Mouse (Mus musculus) fat pad, adult 2 months (tissue): Measurements from ENCODE around the gene Adcy6.

Experiments used
- DNase-seq: peaks from one replicate; pipeline ENCODE4 v3.0.0-alpha.2; 2011; ENCODE audit warnings: low read depth, low spot score; ENCODE audit errors: extremely low read depth

Adcy6 gene

GRCm38 (mm10) chr15:98629464-98629863 lies 19.6 kb upstream of the Adcy6 start:
- no peak for DNase-seq

GRCm38 (mm10) chr15:98628589-98629254 lies 18.8 kb upstream of the Adcy6 start:
- peak; percentile 39 for DNase-seq

- DNase-seq: no peak
Measured at GRCm38 (mm10) chr15:98626487-98627212, 16.8 kb upstream of the Adcy6 start.

GRCm38 (mm10) chr15:98626078-98626477 lies 16.2 kb upstream of the Adcy6 start:
- DNase-seq: no peak

GRCm38 (mm10) chr15:98623361-98623821 lies 13.5 kb upstream of the Adcy6 start:
- no peak for DNase-seq

GRCm38 (mm10) chr15:98622721-98623120 lies 12.8 kb upstream of the Adcy6 start:
- DNase-seq: no peak

GRCm38 (mm10) chr15:98622199-98622598 lies 12.3 kb upstream of the Adcy6 start:
- DNase-seq: no peak

GRCm38 (mm10) chr15:98617176-98617537 lies 7.3 kb upstream of the Adcy6 start:
- DNase-seq: no peak

- no peak for DNase-seq
Measured at GRCm38 (mm10) chr15:98616362-98617175, 6.7 kb upstream of the Adcy6 start.

GRCm38 (mm10) chr15:98615751-98616150 lies 5.9 kb upstream of the Adcy6 start:
- no peak for DNase-seq

- no peak for DNase-seq
Measured at GRCm38 (mm10) chr15:98614971-98615370, 5.1 kb upstream of the Adcy6 start.

- DNase-seq: no peak
Measured at GRCm38 (mm10) chr15:98614551-98614950, 4.7 kb upstream of the Adcy6 start.

GRCm38 (mm10) chr15:98612229-98612628 lies 2.4 kb upstream of the Adcy6 start:
- no peak for DNase-seq

GRCm38 (mm10) chr15:98610131-98610633 lies 306 bp upstream of the Adcy6 start:
- no peak for DNase-seq

- no peak for DNase-seq
Measured at GRCm38 (mm10) chr15:98608784-98609250, 1.1 kb downstream of the Adcy6 start.

GRCm38 (mm10) chr15:98608058-98608783 lies 1.7 kb downstream of the Adcy6 start:
- no peak for DNase-seq

GRCm38 (mm10) chr15:98607557-98607956 lies 2.3 kb downstream of the Adcy6 start:
- DNase-seq: no peak

GRCm38 (mm10) chr15:98606739-98607138 lies 3.1 kb downstream of the Adcy6 start:
- DNase-seq: no peak

- DNase-seq: no peak
Measured at GRCm38 (mm10) chr15:98606051-98606536, 3.8 kb downstream of the Adcy6 start.

GRCm38 (mm10) chr15:98604041-98604575 lies 5.8 kb downstream of the Adcy6 start:
- no peak for DNase-seq
